Mouse (Mus musculus): Measurements from ENCODE around the gene Ankrd35.

GRCm38 (mm10) chr3:96663432-96664239 lies 6.3 kb upstream of the Ankrd35 start:
- TF ChIP-seq POLR2A (IDR thresholded peaks at IDR 0.05; ENCODE audit: borderline replicate concordance, extremely low read depth, insufficient read depth, insufficient read length, poor library complexity, severe bottlenecking) (no peak), CTCF (IDR thresholded peaks at IDR 0.05; ENCODE audit: borderline replicate concordance, extremely low read depth, insufficient read depth, insufficient read length) (peak; percentile 89)
